Mouse (Mus musculus) MEL (cell line): ENCODE data around the gene Ift20. TPM values are rescaled to one million over a fixed set of nuclear protein-coding genes. Genes with fewer than 3 reads are reported as not detected.

Experiments
- DNase-seq: peaks from one replicate; pipeline ENCODE4 v3.0.0; 2011; ENCODE audit warnings: low read depth, low spot score
- H3K27ac ChIP-seq: 2 replicates; pipeline ENCODE4 v1.5.1; 2012; ENCODE audit warnings: low read depth, mild to moderate bottlenecking, control low read depth, low read length, moderate library complexity; ENCODE audit not compliant: control insufficient read depth
- H3K27me3 ChIP-seq, 2 experiments: fragments of 150-350 bp in 1 of 2; sonication (generic) in 1 of 2; 2 replicates each; pipeline ENCODE4 v1.6.1; 2012; ENCODE audit warnings: low read length in 2 of 2, mild to moderate bottlenecking in 2 of 2, improper control_type of control experiment in 1 of 2, moderate library complexity in 1 of 2; ENCODE audit not compliant: insufficient read depth in 2 of 2, control insufficient read depth in 1 of 2
- H3K36me3 ChIP-seq, 2 experiments: 2 replicates each; pipeline ENCODE4 v1.6.1; 2012 to 2014; ENCODE audit warnings: low read length in 2 of 2, improper control_type of control experiment in 1 of 2, inconsistent platforms in 1 of 2, mild to moderate bottlenecking in 1 of 2; ENCODE audit not compliant: insufficient read depth in 2 of 2, control insufficient read depth in 1 of 2
- H3K4me1 ChIP-seq, 2 experiments: fragments of 150-350 bp in 1 of 2; sonication (generic) in 1 of 2; 2 replicates each; pipeline ENCODE4 v1.6.1; 2012; ENCODE audit warnings: low read length in 2 of 2, improper control_type of control experiment in 1 of 2, mild to moderate bottlenecking in 1 of 2; ENCODE audit not compliant: insufficient read depth in 2 of 2, control insufficient read depth in 1 of 2
- H3K4me3 ChIP-seq, 2 experiments: fragments of 150-350 bp in 1 of 2; sonication (generic) in 1 of 2; 2 replicates each; pipeline ENCODE4 v1.5.1; 2012; ENCODE audit warnings: low read depth in 2 of 2, low read length in 2 of 2, mild to moderate bottlenecking in 2 of 2, moderate library complexity in 2 of 2, control low read depth in 1 of 2, improper control_type of control experiment in 1 of 2; ENCODE audit not compliant: control insufficient read depth in 1 of 2, insufficient read depth in 1 of 2
- H3K79me2 ChIP-seq: 2 replicates; pipeline ENCODE4 v1.6.1; 2012; ENCODE audit warnings: mild to moderate bottlenecking, low read length, moderate library complexity; ENCODE audit not compliant: control insufficient read depth, poor library complexity, insufficient read depth
- H3K9ac ChIP-seq: 2 replicates; pipeline ENCODE4 v1.6.1; 2012; ENCODE audit warnings: low read depth, mild to moderate bottlenecking, control low read depth, low read length, moderate library complexity; ENCODE audit not compliant: control insufficient read depth, poor library complexity, severe bottlenecking
- H3K9me3 ChIP-seq: fragments of 150-350 bp; sonication (generic); replicated peaks from 2 replicates; pipeline ENCODE4 v1.6.1; 2012; ENCODE audit warnings: mild to moderate bottlenecking, low read length, improper control_type of control experiment, moderate library complexity; ENCODE audit not compliant: insufficient read depth
- CHD1 ChIP-seq: IDR thresholded peaks from 2 replicates; pipeline ENCODE4 v1.6.1; 2012; ENCODE audit warnings: low read depth, mild to moderate bottlenecking, inconsistent platforms, low read length, improper control_type of control experiment
- CHD2 ChIP-seq: IDR thresholded peaks from 2 replicates; pipeline ENCODE4 v1.6.1; 2011; ENCODE audit warnings: low read length, improper control_type of control experiment
- CTCF ChIP-seq, 3 experiments: IDR thresholded peaks in 2 of 3; conservative IDR thresholded peaks in 1 of 3; 2 replicates each; pipeline ENCODE4 v1.5.1; 2011 to 2012; ENCODE audit warnings: low read length in 3 of 3, low read depth in 2 of 3, mild to moderate bottlenecking in 2 of 3, improper control_type of control experiment in 1 of 3, inconsistent platforms in 1 of 3, mixed read lengths in 1 of 3, moderate library complexity in 1 of 3; ENCODE audit not compliant: control insufficient read depth in 1 of 3, insufficient read depth in 1 of 3, poor library complexity in 1 of 3, severe bottlenecking in 1 of 3
- E2F4 ChIP-seq: IDR thresholded peaks from 2 replicates; pipeline ENCODE4 v1.6.1; 2011; ENCODE audit warnings: low read depth, low read length, improper control_type of control experiment, borderline replicate concordance
- ELF1 ChIP-seq: IDR thresholded peaks from 2 replicates; pipeline ENCODE4 v1.6.1; 2014; ENCODE audit warnings: low read depth, mild to moderate bottlenecking, inconsistent platforms, low read length, improper control_type of control experiment, moderate library complexity
- ETS1 ChIP-seq: IDR thresholded peaks from 2 replicates; pipeline ENCODE4 v1.6.1; 2012; ENCODE audit warnings: low read depth, mild to moderate bottlenecking, inconsistent platforms, low read length, improper control_type of control experiment, moderate library complexity
- GATA1 ChIP-seq: IDR thresholded peaks from 2 replicates; pipeline ENCODE4 v1.6.1; 2011; ENCODE audit warnings: low read depth, low read length, improper control_type of control experiment
- JUND ChIP-seq: IDR thresholded peaks from 2 replicates; pipeline ENCODE4 v1.6.1; 2011; ENCODE audit warnings: low read depth, mild to moderate bottlenecking, improper control_type of control experiment, low read length
- MAX ChIP-seq: IDR thresholded peaks from 2 replicates; pipeline ENCODE4 v1.6.1; 2011; ENCODE audit warnings: low read length, improper control_type of control experiment
- MAZ ChIP-seq: IDR thresholded peaks from 2 replicates; pipeline ENCODE4 v1.6.1; 2012; ENCODE audit warnings: low read depth, mild to moderate bottlenecking, inconsistent platforms, low read length, improper control_type of control experiment
- MXI1 ChIP-seq: IDR thresholded peaks from 2 replicates; pipeline ENCODE4 v1.6.1; 2011; ENCODE audit warnings: mild to moderate bottlenecking, low read depth, low read length, improper control_type of control experiment
- MYC ChIP-seq: IDR thresholded peaks from 2 replicates; pipeline ENCODE4 v1.6.1; 2011; ENCODE audit warnings: low read depth, mild to moderate bottlenecking, low read length, improper control_type of control experiment, moderate library complexity
- NRF1 ChIP-seq: IDR thresholded peaks from 2 replicates; pipeline ENCODE4 v1.6.1; 2014; ENCODE audit warnings: low read depth, mild to moderate bottlenecking, inconsistent platforms, low read length, improper control_type of control experiment, moderate library complexity; ENCODE audit not compliant: poor library complexity, insufficient read depth, severe bottlenecking
- POLR2A ChIP-seq, 2 experiments: IDR thresholded peaks; 2 replicates each; pipeline ENCODE4 v1.6.1; 2011 to 2012; ENCODE audit warnings: low read length in 2 of 2, mild to moderate bottlenecking in 2 of 2, control low read depth in 1 of 2, improper control_type of control experiment in 1 of 2, low read depth in 1 of 2, moderate library complexity in 1 of 2; ENCODE audit not compliant: control insufficient read depth in 1 of 2, insufficient read depth in 1 of 2, poor library complexity in 1 of 2
- POLR2AphosphoS2 ChIP-seq: IDR thresholded peaks from 2 replicates; pipeline ENCODE4 v1.6.1; 2011; ENCODE audit warnings: low read length, improper control_type of control experiment
- RAD21 ChIP-seq: IDR thresholded peaks from 2 replicates; pipeline ENCODE4 v1.6.1; 2011; ENCODE audit warnings: mild to moderate bottlenecking, low read depth, low read length, improper control_type of control experiment
- RCOR1 ChIP-seq: IDR thresholded peaks from 2 replicates; pipeline ENCODE4 v1.6.1; 2012; ENCODE audit warnings: low read depth, mild to moderate bottlenecking, inconsistent platforms, low read length, improper control_type of control experiment
- SIN3A ChIP-seq: IDR thresholded peaks from 2 replicates; pipeline ENCODE4 v1.6.1; 2012; ENCODE audit warnings: low read length, improper control_type of control experiment, inconsistent platforms
- SMC3 ChIP-seq: IDR thresholded peaks from 2 replicates; pipeline ENCODE4 v1.6.1; 2011; ENCODE audit warnings: low read depth, low read length, improper control_type of control experiment
- TBP ChIP-seq: IDR thresholded peaks from 2 replicates; pipeline ENCODE4 v1.8.0; 2011; ENCODE audit warnings: low read depth, low read length, improper control_type of control experiment
- TCF12 ChIP-seq: IDR thresholded peaks from 2 replicates; pipeline ENCODE4 v1.6.1; 2014; ENCODE audit warnings: low read depth, mild to moderate bottlenecking, inconsistent platforms, low read length, improper control_type of control experiment, moderate library complexity
- USF2 ChIP-seq, 2 experiments: IDR thresholded peaks; 2 replicates each; pipeline ENCODE4 v1.6.1; 2011 to 2012; ENCODE audit warnings: improper control_type of control experiment in 2 of 2, low read length in 2 of 2, borderline replicate concordance in 1 of 2, inconsistent platforms in 1 of 2, low read depth in 1 of 2, mild to moderate bottlenecking in 1 of 2; ENCODE audit not compliant: insufficient read depth in 1 of 2
- ZMIZ1 ChIP-seq: IDR thresholded peaks from 2 replicates; pipeline ENCODE4 v1.6.1; 2012; ENCODE audit warnings: low read depth, mild to moderate bottlenecking, inconsistent platforms, low read length, improper control_type of control experiment, moderate library complexity
- ZNF384 ChIP-seq: IDR thresholded peaks from 2 replicates; pipeline ENCODE4 v1.6.1; 2012; ENCODE audit warnings: low read depth, mild to moderate bottlenecking, inconsistent platforms, low read length, improper control_type of control experiment
- polyA plus RNA-seq, 2 experiments: library from polyadenylated mRNA; stranded (reverse) in 1 of 2; unstranded in 1 of 2; fragments of >175 nt in 1 of 2; fragments of >200 nt in 1 of 2; gene quantifications; 2 replicates each; pipeline versions ENCODE4 v1.2.1 to v1.2.4; 2012; ENCODE audit warnings: low replicate concordance in 2 of 2, low read depth in 1 of 2; ENCODE audit not compliant: insufficient read length in 2 of 2, insufficient read depth in 1 of 2, missing spikeins in 1 of 2
- total RNA-seq: library from RNA; depleted of rRNA; stranded (reverse); fragments of 300-350 nt; gene quantifications from 2 replicates; pipeline ENCODE4 v1.2.3, GENCODE M21; 2012

The Ift20 gene
- total and polyA plus RNA-seq, 3 experiments: 128 to 196 TPM; not detected in 1

DNA sequence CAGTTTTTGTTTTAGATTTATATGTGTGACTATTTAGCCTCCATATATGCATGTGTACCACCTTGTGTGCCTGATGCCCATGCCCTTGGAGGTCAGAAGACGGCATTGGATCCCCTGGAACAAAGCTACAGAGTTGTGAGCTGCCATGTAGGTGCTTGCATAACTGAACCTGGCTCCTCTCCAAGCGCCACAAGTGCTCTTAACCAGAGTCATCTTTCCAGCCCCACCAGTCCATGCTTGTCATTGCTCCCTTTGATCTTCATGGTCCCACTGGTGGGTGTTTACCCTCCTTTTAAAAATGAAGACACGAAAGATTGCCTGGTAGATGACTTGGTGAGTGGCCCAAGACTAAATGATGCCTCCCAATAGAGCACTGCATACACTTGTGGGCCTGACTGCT lies 4.2 kb downstream of the Ift20 start:
- H3K79me2 ChIP-seq: peaks cover 38% of the 10 kb centered on the region
- peaks cover 5 to 29% of the 10 kb centered on the region in 2 experiments for H3K4me1 ChIP-seq
- H3K9ac ChIP-seq: no peak overlapping the region
- H3K27me3 ChIP-seq: no peaks in the 10 kb centered on the region
- no peak overlapping the region for H3K27ac ChIP-seq
- no peak overlapping the region for H3K4me3 ChIP-seq
- no peak for DNase-seq
- H3K9me3 ChIP-seq: no peaks in the 10 kb centered on the region
- H3K36me3 ChIP-seq: peaks cover 10 to 30% of the 10 kb centered on the region in 2 experiments
- TF ChIP-seq CHD1: no peak
- TF ChIP-seq ZMIZ1: peak; percentile 66
- no peak for TF ChIP-seq ELF1

- H3K9ac ChIP-seq: no peak overlapping the region
- peaks cover 44% of the 10 kb centered on the region for H3K79me2 ChIP-seq
- H3K4me3 ChIP-seq: no peak overlapping the region
- H3K4me1 ChIP-seq: peaks cover 26 to 28% of the 10 kb centered on the region in 2 experiments
- H3K27me3 ChIP-seq: no peaks in the 10 kb centered on the region
- no peaks in the 10 kb centered on the region for H3K9me3 ChIP-seq
- peaks cover 7 to 41% of the 10 kb centered on the region in 2 experiments for H3K36me3 ChIP-seq
- DNase-seq: no peak
- TF ChIP-seq POLR2A (IDR thresholded peaks at IDR 0.05; ENCODE audit: control insufficient read depth in 1 of 2, insufficient read depth in 1 of 2, low read depth in 1 of 2, low read length in 2 of 2, poor library complexity in 1 of 2): peak in 1 of 2 experiments; percentile 34; a peak in 1 of 4 replicates
- TF ChIP-seq ETS1: no peak
- TF ChIP-seq MXI1: no peak
- TF ChIP-seq GATA1: no peak
- TF ChIP-seq RCOR1: no peak
- 0 out of 2 replicates have a peak, but pooled peaks have one; percentile 20 for TF ChIP-seq SIN3A
- peak; percentile 42; the same call in 1 of the 2 replicates for TF ChIP-seq ZNF384
- TF ChIP-seq POLR2AphosphoS2: peak; percentile 77; the same call in 1 of the 2 replicates
- peak; percentile 34; the same call in 1 of the 2 replicates for TF ChIP-seq SMC3
- TF ChIP-seq MAZ: no peak
- peak; percentile 59; the same call in 1 of the 2 replicates for TF ChIP-seq ZMIZ1
- TF ChIP-seq NRF1: no peak
- TF ChIP-seq JUND: no peak
- no peak for TF ChIP-seq TCF12
- TF ChIP-seq MYC: no peak
- TF ChIP-seq RAD21: peak; percentile 55
- TF ChIP-seq E2F4: no peak
- peak in 1 of 3 experiments; percentile 44; a peak in 2 of 6 replicates for TF ChIP-seq CTCF (IDR thresholded peaks at IDR 0.05 in 2 of 3, conservative IDR thresholded peaks at IDR 0.05 in 1 of 3; ENCODE audit: control insufficient read depth in 1 of 3, insufficient read depth in 1 of 3, low read depth in 2 of 3, low read length in 3 of 3, poor library complexity in 1 of 3, severe bottlenecking in 1 of 3)
- TF ChIP-seq USF2 (IDR thresholded peaks at IDR 0.05; ENCODE audit: borderline replicate concordance in 1 of 2, insufficient read depth in 1 of 2, low read depth in 1 of 2, low read length in 2 of 2): no peak
- no peak for TF ChIP-seq TBP
- no peak for TF ChIP-seq MAX
- no peak for TF ChIP-seq CHD2
- H3K27ac ChIP-seq: no peak overlapping the region
Observed at GRCm38 (mm10) chr11:78544449-78545111, 8.4 kb downstream of the Ift20 start.
